Mouse (Mus musculus) embryonic facial prominence, embryonic 11.5 days (tissue): ENCODE results near the gene Zfp524. TPM values are rescaled to one million over a fixed set of nuclear protein-coding genes. Genes with fewer than 3 reads are reported as not detected.
A peak's percentile ranks its signal among the peaks of the same experiment; 100 is the strongest.

Source experiments
- ATAC-seq: fragments of 200-750 bp; cut with Nextera tagmentation; replicated peaks from 2 replicates; pipeline ENCODE4 v1.8.0; 2017; ENCODE audit warnings: low read depth; ENCODE audit not compliant: insufficient number of reproducible peaks, low FRiP score, low TSS enrichment
- DNase-seq: peaks from one replicate; pipeline ENCODE4 v3.0.0-alpha.2; 2015; ENCODE audit warnings: low spot score
- H3K27ac ChIP-seq: fragments of 300-500 bp; sonication (generic); replicated peaks from 2 replicates; pipeline ENCODE4 v1.5.1; 2014; ENCODE audit warnings: mild to moderate bottlenecking, low read depth, low read length, control low read depth
- H3K27me3 ChIP-seq: fragments of 300-500 bp; sonication (generic); 2 replicates; pipeline ENCODE4 v1.6.1; 2014; ENCODE audit warnings: mild to moderate bottlenecking, low read length, moderate library complexity, mixed read lengths; ENCODE audit not compliant: control insufficient read depth, insufficient read depth
- H3K36me3 ChIP-seq: fragments of 300-500 bp; sonication (generic); replicated peaks from 2 replicates; pipeline ENCODE4 v1.6.1; 2014; ENCODE audit warnings: low read depth, mild to moderate bottlenecking, low read length, moderate library complexity, mixed read lengths; ENCODE audit not compliant: control insufficient read depth, insufficient read depth
- H3K4me1 ChIP-seq: fragments of 300-500 bp; sonication (generic); 2 replicates; pipeline ENCODE4 v1.6.1; 2014; ENCODE audit warnings: low read length, mixed read lengths; ENCODE audit not compliant: control insufficient read depth, insufficient read depth
- H3K4me2 ChIP-seq: fragments of 300-500 bp; sonication (generic); 2 replicates; pipeline ENCODE4 v1.6.1; 2014; ENCODE audit warnings: low read depth, mild to moderate bottlenecking, control low read depth, low read length, moderate library complexity
- H3K4me3 ChIP-seq: fragments of 300-500 bp; sonication (generic); 2 replicates; pipeline ENCODE4 v1.5.1; 2014; ENCODE audit warnings: low read depth, low read length, control low read depth
- H3K9ac ChIP-seq: fragments of 300-500 bp; sonication (generic); replicated peaks from 2 replicates; pipeline ENCODE4 v1.6.1; 2014; ENCODE audit warnings: mild to moderate bottlenecking, control low read depth, low read length
- H3K9me3 ChIP-seq: fragments of 300-500 bp; sonication (generic); replicated peaks from 2 replicates; pipeline ENCODE4 v1.6.1; 2016; ENCODE audit warnings: mild to moderate bottlenecking, low read length, inconsistent platforms, mixed read lengths; ENCODE audit not compliant: control insufficient read depth
- WGBS: fragments of 180-500 bp; shearing (Covaris S2); extraction: QIAGEN DNeasy Blood & Tissue Kit; methylation state at CpG from one replicate; pipeline ENCODE4 v1.1.7; 2014; 5-methylcytosine and 5-hydroxymethylcytosine counted together
- polyA plus RNA-seq: library from polyadenylated mRNA; unstranded; fragments of >200 nt; fragmentation: Nextera tagmentation; extraction: Ambion mirVana; gene quantifications from 2 replicates; pipeline ENCODE4 v1.2.1, GENCODE M21; 2014

Zfp524 gene
- polyA plus RNA-seq = 7.5 and 9.4 TPM in 2 replicates

- ATAC-seq = peak; percentile 73
- Histone ChIP-seq H3K27me3 (no peaks in the 10 kb centered on the region), H3K36me3 (peaks cover 22% of the 10 kb centered on the region), H3K4me2 (peak within 1 kb of the TSS; percentile 54), H3K9ac (peak within 1 kb of the TSS; percentile 80), H3K4me1 (no peaks in the 10 kb centered on the region; the same call in 1 of the 2 replicates), H3K9me3 (no peaks in the 10 kb centered on the region), H3K4me3 (peak within 1 kb of the TSS; percentile 62), H3K27ac (peak within 1 kb of the TSS; percentile 97)
- WGBS = under 1% methylated on average over 42 of the region's 42 CpGs
- peak; percentile 99 for DNase-seq
These were observed at the start of gene Zfp524, which contains the start of gene Fiz1 for GRCm38 (mm10) chr7:5014251-5015117. TSS of gene Zfp524 (plus strand) at chr7:5014415. TSS of gene Fiz1 (minus strand) at chr7:5014697.

GRCm38 (mm10) chr7:4964988-4965387 lies 49.2 kb upstream of the Zfp524 start:
- Histone ChIP-seq H3K4me1 (no peaks in the 10 kb centered on the region), H3K9ac (no peak overlapping the region), H3K4me2 (no peak overlapping the region), H3K9me3 (no peaks in the 10 kb centered on the region), H3K36me3 (no peaks in the 10 kb centered on the region), H3K27me3 (no peaks in the 10 kb centered on the region), H3K4me3 (no peak overlapping the region), H3K27ac (no peak overlapping the region)
- no peak for ATAC-seq
- 80% methylated on average over 5 of the region's 5 CpGs for WGBS
- no peak for DNase-seq

- no peak within 1 kb of the TSS for H3K9ac ChIP-seq
- H3K36me3 ChIP-seq = no peaks in the 10 kb centered on the region
- no peak within 1 kb of the TSS for H3K4me2 ChIP-seq
- no peak within 1 kb of the TSS for H3K4me3 ChIP-seq
- no peaks in the 10 kb centered on the region for H3K27me3 ChIP-seq
- no peaks in the 10 kb centered on the region for H3K4me1 ChIP-seq
- no peak for DNase-seq
- WGBS = 49% methylated on average over 6 of the region's 6 CpGs
- ATAC-seq = no peak
- H3K27ac ChIP-seq = no peak within 1 kb of the TSS
- no peaks in the 10 kb centered on the region for H3K9me3 ChIP-seq
These were observed 43.1 kb upstream of the Zfp524 start, which contains the start of gene Sbk3 for GRCm38 (mm10) chr7:4971068-4971467. TSS of gene Sbk3 (minus strand) at chr7:4971168.

- H3K4me3 ChIP-seq = no peak overlapping the region
- H3K9ac ChIP-seq = no peak overlapping the region
- 23% methylated on average over 7 of the region's 7 CpGs for WGBS
- ATAC-seq (no peak), DNase-seq (no peak)
- no peak overlapping the region for H3K27ac ChIP-seq
- no peaks in the 10 kb centered on the region for H3K36me3 ChIP-seq
- H3K4me2 ChIP-seq = no peak overlapping the region
- no peaks in the 10 kb centered on the region for H3K27me3 ChIP-seq
- no peaks in the 10 kb centered on the region for H3K4me1 ChIP-seq
- H3K9me3 ChIP-seq = no peaks in the 10 kb centered on the region
These were observed 42.5 kb upstream of the Zfp524 start for GRCm38 (mm10) chr7:4971710-4972109.

- Histone ChIP-seq H3K4me2 (no peak overlapping the region), H3K4me1 (no peaks in the 10 kb centered on the region), H3K36me3 (no peaks in the 10 kb centered on the region), H3K9me3 (no peaks in the 10 kb centered on the region), H3K9ac (0 out of 2 replicates have a peak overlapping the region, but pooled peaks have one; percentile 2), H3K27ac (no peak overlapping the region), H3K4me3 (no peak overlapping the region), H3K27me3 (no peaks in the 10 kb centered on the region)
- 70% methylated on average over 18 of the region's 18 CpGs for WGBS
- no peak for ATAC-seq
- DNase-seq = no peak
These were observed 41.7 kb upstream of the Zfp524 start for GRCm38 (mm10) chr7:4972321-4973047.

- no peak overlapping the region for H3K4me3 ChIP-seq
- 51% methylated on average over 4 of the region's 4 CpGs for whole genome bisulfite sequencing
These were observed 38.8 kb upstream of the Zfp524 start for GRCm38 (mm10) chr7:4975455-4975854.

GRCm38 (mm10) chr7:4976832-4977231 lies 37.4 kb upstream of the Zfp524 start:
- H3K9me3 ChIP-seq = no peaks in the 10 kb centered on the region
- 88% methylated on average over 7 of the region's 7 CpGs for WGBS
- ATAC-seq (no peak), DNase-seq (no peak)
- H3K9ac ChIP-seq = no peak overlapping the region
- H3K4me2 ChIP-seq = no peak overlapping the region
- H3K27me3 ChIP-seq = no peaks in the 10 kb centered on the region
- no peak overlapping the region for H3K27ac ChIP-seq
- H3K4me1 ChIP-seq = no peaks in the 10 kb centered on the region
- H3K36me3 ChIP-seq = no peaks in the 10 kb centered on the region
- H3K4me3 ChIP-seq = no peak overlapping the region

More at GRCm38 (mm10) chr7:4975455-4975854, 38.8 kb upstream of the Zfp524 start:
- Histone ChIP-seq H3K4me1 (no peaks in the 10 kb centered on the region), H3K4me2 (no peak overlapping the region), H3K36me3 (no peaks in the 10 kb centered on the region), H3K9ac (no peak overlapping the region), H3K27ac (no peak overlapping the region), H3K27me3 (no peaks in the 10 kb centered on the region), H3K9me3 (no peaks in the 10 kb centered on the region)
- DNase-seq = no peak
- ATAC-seq = no peak
